Mouse (Mus musculus): ENCODE measurements around the gene Cactin.

The Cactin gene

GRCm38 (mm10) chr10:81320550-81321347 is at the start of gene Cactin:
Gene Cactin (plus strand): TSS chr10:81321103.
- peak; percentile 96 to 99 for DNase-seq

GRCm38 (mm10) chr10:81272356-81272755 is 48.5 kb upstream of the Cactin start:
- DNase-seq: peak in 1 of 2 experiments; percentile 43

GRCm38 (mm10) chr10:81273842-81274241 is 47.1 kb upstream of the Cactin start:
- no peak for DNase-seq

- peak; percentile 45 to 68 for DNase-seq
Observed at GRCm38 (mm10) chr10:81277676-81278075, 43.2 kb upstream of the Cactin start.

- DNase-seq: no peak
Observed at GRCm38 (mm10) chr10:81279496-81279895, 41.4 kb upstream of the Cactin start.

GRCm38 (mm10) chr10:81284189-81284588 is 36.7 kb upstream of the Cactin start:
- no peak for DNase-seq

GRCm38 (mm10) chr10:81284719-81285118 is 36.2 kb upstream of the Cactin start:
- DNase-seq: peak in 1 of 2 experiments; percentile 45

- peak; percentile 90 to 96 for DNase-seq
Observed at GRCm38 (mm10) chr10:81285694-81286450, 35.0 kb upstream of the Cactin start.

- DNase-seq: no peak
Observed at GRCm38 (mm10) chr10:81286586-81286985, 34.3 kb upstream of the Cactin start.

- DNase-seq: peak; percentile 62 to 79
Observed at GRCm38 (mm10) chr10:81287513-81288157, 33.3 kb upstream of the Cactin start.

- peak; percentile 60 to 80 for DNase-seq
Observed at GRCm38 (mm10) chr10:81288601-81289000, 32.3 kb upstream of the Cactin start.

- peak; percentile 75 to 80 for DNase-seq
Observed at GRCm38 (mm10) chr10:81289278-81289677, 31.6 kb upstream of the Cactin start.

GRCm38 (mm10) chr10:81289811-81290210 is 31.1 kb upstream of the Cactin start:
- DNase-seq: no peak

- no peak for DNase-seq
Observed at GRCm38 (mm10) chr10:81290698-81291460, 30.0 kb upstream of the Cactin start.

GRCm38 (mm10) chr10:81291511-81292104 is 29.3 kb upstream of the Cactin start, which contains the start of gene Tjp3:
Gene Tjp3 (minus strand): TSS chr10:81291581.
- DNase-seq: no peak

GRCm38 (mm10) chr10:81292554-81293333 is 28.2 kb upstream of the Cactin start, which contains the start of gene Pip5k1c:
Gene Pip5k1c (plus strand): TSS chr10:81292963.
- peak; percentile 99 for DNase-seq

GRCm38 (mm10) chr10:81293334-81294030 is 27.4 kb upstream of the Cactin start:
- DNase-seq: peak; percentile 29 to 48

- DNase-seq: peak; percentile 90 to 91
Observed at GRCm38 (mm10) chr10:81294442-81294841, 26.5 kb upstream of the Cactin start.

- peak; percentile 50 to 65 for DNase-seq
Observed at GRCm38 (mm10) chr10:81295185-81295584, 25.7 kb upstream of the Cactin start.

- no peak for DNase-seq
Observed at GRCm38 (mm10) chr10:81297246-81297645, 23.7 kb upstream of the Cactin start.
